Mouse (Mus musculus) hindbrain, embryonic 11.5 days (tissue): Measurements from ENCODE around the gene Dyx1c1. TPM values are rescaled to one million over a fixed set of nuclear protein-coding genes. Genes with fewer than 3 reads are reported as not detected.

Experiments used
- ATAC-seq: fragments of 200-750 bp; cut with Nextera tagmentation; 2 replicates; pipeline ENCODE4 v1.8.0; 2017; ENCODE audit warnings: mild to moderate bottlenecking, moderate TSS enrichment, moderate library complexity; ENCODE audit not compliant: low FRiP score
- DNase-seq: peaks from one replicate; pipeline ENCODE4 v3.0.0-alpha.2; 2015; ENCODE audit warnings: low spot score
- H3K27ac ChIP-seq: fragments of 300-500 bp; sonication (generic); 2 replicates; pipeline ENCODE4 v1.5.1; 2014; ENCODE audit warnings: mild to moderate bottlenecking, low read depth, low read length
- H3K27me3 ChIP-seq: fragments of 300-500 bp; sonication (generic); 2 replicates; pipeline ENCODE4 v1.6.1; 2014; ENCODE audit warnings: mild to moderate bottlenecking, low read length, moderate library complexity, mixed read lengths; ENCODE audit not compliant: control insufficient read depth, insufficient read depth
- H3K36me3 ChIP-seq: fragments of 300-500 bp; sonication (generic); 2 replicates; pipeline ENCODE4 v1.6.1; 2014; ENCODE audit warnings: mild to moderate bottlenecking, low read length, moderate library complexity, mixed read lengths; ENCODE audit not compliant: control insufficient read depth, insufficient read depth
- H3K4me1 ChIP-seq: fragments of 300-500 bp; sonication (generic); replicated peaks from 2 replicates; pipeline ENCODE4 v1.6.1; 2014; ENCODE audit warnings: low read length, mixed read lengths; ENCODE audit not compliant: control insufficient read depth, insufficient read depth
- H3K4me2 ChIP-seq: fragments of 300-500 bp; sonication (generic); replicated peaks from 2 replicates; pipeline ENCODE4 v1.6.1; 2014; ENCODE audit warnings: mild to moderate bottlenecking, low read depth, low read length
- H3K4me3 ChIP-seq: fragments of 300-500 bp; sonication (generic); 2 replicates; pipeline ENCODE4 v1.5.1; 2014; ENCODE audit warnings: low read depth, low read length
- H3K9ac ChIP-seq: fragments of 300-500 bp; sonication (generic); 2 replicates; pipeline ENCODE4 v1.6.1; 2014; ENCODE audit warnings: low read depth, low read length
- H3K9me3 ChIP-seq: fragments of 300-500 bp; sonication (generic); 2 replicates; pipeline ENCODE4 v1.6.1; 2016; ENCODE audit warnings: low read length; ENCODE audit not compliant: control insufficient read depth
- WGBS: fragments of 180-500 bp; shearing (Covaris S2); extraction: QIAGEN DNeasy Blood & Tissue Kit; methylation state at CpG from one replicate; pipeline ENCODE4 v1.1.7; 2014; 5-methylcytosine and 5-hydroxymethylcytosine counted together
- polyA plus RNA-seq: library from polyadenylated mRNA; unstranded; fragments of >200 nt; fragmentation: Nextera tagmentation; extraction: Ambion mirVana; gene quantifications from 2 replicates; pipeline ENCODE4 v1.2.1, GENCODE M21; 2014

Dyx1c1 gene
- polyA plus RNA-seq, 1 experiment from 2014 or later = 3.8 TPM

- Histone ChIP-seq H3K36me3 (0 out of 2 replicates have a peak, but pooled peaks cover 3% of the 10 kb centered on the region), H3K9me3 (no peaks in the 10 kb centered on the region), H3K4me2 (no peak overlapping the region), H3K27ac (no peak overlapping the region), H3K27me3 (no peaks in the 10 kb centered on the region), H3K4me3 (no peak overlapping the region), H3K4me1 (no peaks in the 10 kb centered on the region), H3K9ac (no peak overlapping the region)
- ATAC-seq (no peak), DNase-seq (no peak)
- WGBS = 89% methylated on average over 4 of the region's 4 CpGs
These were observed 23.3 kb upstream of the Dyx1c1 start for GRCm38 (mm10) chr9:72935309-72935708.

GRCm38 (mm10) chr9:72936301-72936700 is 22.3 kb upstream of the Dyx1c1 start:
- H3K4me1 ChIP-seq = no peaks in the 10 kb centered on the region
- H3K36me3 ChIP-seq = 0 out of 2 replicates have a peak, but pooled peaks cover 3% of the 10 kb centered on the region
- WGBS = 74% methylated on average over 2 of the region's 2 CpGs
- no peak for ATAC-seq
- no peak overlapping the region for H3K4me2 ChIP-seq
- no peak overlapping the region for H3K27ac ChIP-seq
- H3K9ac ChIP-seq = no peak overlapping the region
- DNase-seq = no peak
- H3K4me3 ChIP-seq = no peak overlapping the region
- no peaks in the 10 kb centered on the region for H3K27me3 ChIP-seq
- H3K9me3 ChIP-seq = no peaks in the 10 kb centered on the region

GRCm38 (mm10) chr9:72943424-72943823 is 15.2 kb upstream of the Dyx1c1 start:
- DNase-seq = no peak
- no peaks in the 10 kb centered on the region for H3K4me1 ChIP-seq
- H3K27me3 ChIP-seq = no peaks in the 10 kb centered on the region
- no peak for ATAC-seq
- no peak overlapping the region for H3K4me2 ChIP-seq
- WGBS = 57% methylated on average over 3 of the region's 3 CpGs
- no peaks in the 10 kb centered on the region for H3K9me3 ChIP-seq
- H3K4me3 ChIP-seq = no peak overlapping the region
- peaks cover 7% of the 10 kb centered on the region; the same call in 1 of the 2 replicates for H3K36me3 ChIP-seq
- H3K9ac ChIP-seq = no peak overlapping the region
- H3K27ac ChIP-seq = no peak overlapping the region

- H3K27ac ChIP-seq = no peak overlapping the region
- no peak overlapping the region for H3K4me2 ChIP-seq
- no peaks in the 10 kb centered on the region for H3K9me3 ChIP-seq
- no peaks in the 10 kb centered on the region for H3K27me3 ChIP-seq
- WGBS = 88% methylated on average over 13 of the region's 13 CpGs
- H3K4me1 ChIP-seq = no peaks in the 10 kb centered on the region
- H3K9ac ChIP-seq = no peak overlapping the region
- H3K36me3 ChIP-seq = peaks cover 7% of the 10 kb centered on the region; the same call in 1 of the 2 replicates
- DNase-seq = no peak
- no peak for ATAC-seq
- no peak overlapping the region for H3K4me3 ChIP-seq
These were observed 14.3 kb upstream of the Dyx1c1 start for GRCm38 (mm10) chr9:72944286-72944685.

- Histone ChIP-seq H3K4me3 (no peak overlapping the region), H3K36me3 (peaks cover 7% of the 10 kb centered on the region; the same call in 1 of the 2 replicates), H3K9me3 (no peaks in the 10 kb centered on the region), H3K4me2 (no peak overlapping the region), H3K27ac (no peak overlapping the region), H3K27me3 (no peaks in the 10 kb centered on the region), H3K4me1 (no peaks in the 10 kb centered on the region), H3K9ac (no peak overlapping the region)
- DNase-seq = no peak
- ATAC-seq = no peak
- WGBS = 97% methylated on average over 1 of the region's 1 CpGs
These were observed 11.6 kb upstream of the Dyx1c1 start for GRCm38 (mm10) chr9:72947010-72947409.

- Histone ChIP-seq H3K4me1 (no peaks in the 10 kb centered on the region), H3K27me3 (no peaks in the 10 kb centered on the region), H3K4me3 (no peak overlapping the region), H3K27ac (no peak overlapping the region), H3K36me3 (peaks cover 7% of the 10 kb centered on the region; the same call in 1 of the 2 replicates), H3K9ac (no peak overlapping the region), H3K4me2 (no peak overlapping the region), H3K9me3 (no peaks in the 10 kb centered on the region)
- ATAC-seq (no peak), DNase-seq (no peak)
- WGBS = 78% methylated on average over 7 of the region's 7 CpGs
These were observed 9.0 kb upstream of the Dyx1c1 start for GRCm38 (mm10) chr9:72949572-72949971.

GRCm38 (mm10) chr9:72954746-72955145 is 3.8 kb upstream of the Dyx1c1 start:
- Histone ChIP-seq H3K27ac (no peak overlapping the region), H3K4me1 (no peaks in the 10 kb centered on the region), H3K9ac (no peak overlapping the region), H3K36me3 (no peaks in the 10 kb centered on the region), H3K4me2 (no peak overlapping the region), H3K4me3 (no peak overlapping the region), H3K27me3 (no peaks in the 10 kb centered on the region), H3K9me3 (no peaks in the 10 kb centered on the region)
- 60% methylated on average over 2 of the region's 2 CpGs for WGBS
- DNase-seq = peak; percentile 65
- no peak for ATAC-seq

GRCm38 (mm10) chr9:72955546-72955945 is 3.0 kb upstream of the Dyx1c1 start:
- Histone ChIP-seq H3K9ac (no peak overlapping the region), H3K36me3 (no peaks in the 10 kb centered on the region), H3K27me3 (no peaks in the 10 kb centered on the region), H3K4me3 (no peak overlapping the region), H3K9me3 (no peaks in the 10 kb centered on the region), H3K27ac (no peak overlapping the region), H3K4me2 (no peak overlapping the region), H3K4me1 (no peaks in the 10 kb centered on the region)
- WGBS = 21% methylated on average over 1 of the region's 1 CpGs
- DNase-seq (peak; percentile 68), ATAC-seq (no peak)

GRCm38 (mm10) chr9:72961346-72961745 is 2.8 kb downstream of the Dyx1c1 start:
- Histone ChIP-seq H3K4me2 (no peak overlapping the region), H3K9ac (no peak overlapping the region), H3K27me3 (no peaks in the 10 kb centered on the region), H3K36me3 (no peaks in the 10 kb centered on the region), H3K27ac (no peak overlapping the region), H3K9me3 (no peaks in the 10 kb centered on the region), H3K4me1 (no peaks in the 10 kb centered on the region), H3K4me3 (no peak overlapping the region)
- ATAC-seq (no peak), DNase-seq (no peak)
- WGBS = 74% methylated on average over 8 of the region's 8 CpGs
